Mouse (Mus musculus) cerebellum, adult 9-10 months (tissue): ENCODE results near the gene Smap1.

Source experiments
- DNase-seq: peaks from one replicate; pipeline ENCODE4 v3.0.0; 2022

Gene Smap1

GRCm38 (mm10) chr1:23826887-23827758, 95.0 kb downstream of the Smap1 start:
- DNase-seq = peak; percentile 85

- peak; percentile 80 for DNase-seq
Measured at GRCm38 (mm10) chr1:23821615-23822014, 100.5 kb downstream of the Smap1 start.

GRCm38 (mm10) chr1:23798306-23798705, 123.8 kb downstream of the Smap1 start:
- DNase-seq = peak; percentile 26
